Comparison of ENCODE assay signal across 7 mouse cellular contexts in genomic region chr14:34819121-34819918, GRCm38 (mm10). TPM values are rescaled to one million over a fixed set of nuclear protein-coding genes. Genes with fewer than 3 reads are reported as not detected.
DNase-seq lines count a peak whose midpoint lies in the region; ATAC-seq and TF ChIP-seq lines count a peak whose summit lies in the region.

No protein-coding gene starts in this region.

- peak; percentile 79 for ATAC-seq in lung, embryonic 14.5 days (ENCODE audit: insufficient read depth)
- ATAC-seq in embryonic facial prominence, embryonic 12.5 days (ENCODE audit: insufficient number of reproducible peaks, insufficient read depth, low FRiP score, low TSS enrichment) = peak; percentile 78
- ATAC-seq in hindbrain, embryonic 11.5 days (ENCODE audit: low FRiP score) = peak; percentile 85
- ATAC-seq in limb, embryonic 12.5 days (ENCODE audit: insufficient number of reproducible peaks, insufficient read depth, low FRiP score, low TSS enrichment, low read depth) = peak; percentile 73
- peak; percentile 89 for ATAC-seq in neural tube, embryonic 15.5 days (ENCODE audit: low FRiP score)

- WGBS in lung, embryonic 14.5 days = under 1% methylated on average over 64 of the region's 85 CpGs
- WGBS in embryonic facial prominence, embryonic 12.5 days = 1% methylated on average over 62 of the region's 85 CpGs
- under 1% methylated on average over 61 of the region's 85 CpGs for WGBS in hindbrain, embryonic 11.5 days
- 2% methylated on average over 61 of the region's 85 CpGs for WGBS in limb, embryonic 12.5 days
- WGBS in neural tube, embryonic 15.5 days = under 1% methylated on average over 70 of the region's 85 CpGs

- no peaks in the 10 kb centered on the region for H3K36me3 ChIP-seq in lung, embryonic 14.5 days (ENCODE audit: insufficient read depth)
- no peaks in the 10 kb centered on the region for H3K36me3 ChIP-seq in embryonic facial prominence, embryonic 12.5 days
- H3K36me3 ChIP-seq in hindbrain, embryonic 11.5 days (ENCODE audit: control insufficient read depth, insufficient read depth, low read length) = no peaks in the 10 kb centered on the region
- H3K36me3 ChIP-seq in limb, embryonic 12.5 days = no peaks in the 10 kb centered on the region
- H3K36me3 ChIP-seq in neural tube, embryonic 15.5 days = no peaks in the 10 kb centered on the region

- peak overlapping the region; percentile 83 for H3K4me2 ChIP-seq in lung, embryonic 14.5 days
- H3K4me2 ChIP-seq in embryonic facial prominence, embryonic 12.5 days (replicated peaks) = peak overlapping the region; percentile 65
- peak overlapping the region; percentile 93 for H3K4me2 ChIP-seq in hindbrain, embryonic 11.5 days (replicated peaks; ENCODE audit: low read depth, low read length)
- peak overlapping the region; percentile 84 for H3K4me2 ChIP-seq in limb, embryonic 12.5 days
- H3K4me2 ChIP-seq in neural tube, embryonic 15.5 days = peak overlapping the region; percentile 78

- peak overlapping the region; percentile 49 for H3K4me3 ChIP-seq in lung, embryonic 14.5 days (ENCODE audit: low read depth, low read length)
- peak overlapping the region; percentile 56 for H3K4me3 ChIP-seq in embryonic facial prominence, embryonic 12.5 days
- H3K4me3 ChIP-seq in hindbrain, embryonic 11.5 days (ENCODE audit: low read depth, low read length) = peak overlapping the region; percentile 64
- H3K4me3 ChIP-seq in limb, embryonic 12.5 days (replicated peaks) = peak overlapping the region; percentile 53
- peak overlapping the region; percentile 82 for H3K4me3 ChIP-seq in neural tube, embryonic 15.5 days (replicated peaks)

- DNase-seq in lung, embryonic 14.5 days = peak; percentile 62
- DNase-seq in lung, postnatal 10 days = no peak
- peak; percentile 80 for DNase-seq in hindbrain, embryonic 11.5 days (ENCODE audit: low spot score)
- no peak for DNase-seq in c-Kit-positive CD71-positive TER-119-positive erythroid progenitor cells, embryonic 14.5 days (ENCODE audit: low spot score)

- H3K9ac ChIP-seq in lung, embryonic 14.5 days = no peak overlapping the region
- peak overlapping the region; percentile 63 for H3K9ac ChIP-seq in embryonic facial prominence, embryonic 12.5 days
- peak overlapping the region; percentile 69 for H3K9ac ChIP-seq in hindbrain, embryonic 11.5 days (ENCODE audit: low read depth, low read length)
- peak overlapping the region; percentile 35 for H3K9ac ChIP-seq in limb, embryonic 12.5 days (replicated peaks)
- peak overlapping the region; percentile 96 for H3K9ac ChIP-seq in neural tube, embryonic 15.5 days (replicated peaks)

- H3K4me1 ChIP-seq in lung, embryonic 14.5 days (ENCODE audit: insufficient read depth) = no peaks in the 10 kb centered on the region
- peaks cover 22% of the 10 kb centered on the region for H3K4me1 ChIP-seq in embryonic facial prominence, embryonic 12.5 days
- peaks cover 7% of the 10 kb centered on the region for H3K4me1 ChIP-seq in hindbrain, embryonic 11.5 days (replicated peaks; ENCODE audit: control insufficient read depth, insufficient read depth, low read length)
- peaks cover 30% of the 10 kb centered on the region for H3K4me1 ChIP-seq in limb, embryonic 12.5 days (replicated peaks)
- H3K4me1 ChIP-seq in neural tube, embryonic 15.5 days = peaks cover 50% of the 10 kb centered on the region

- peaks cover 80% of the 10 kb centered on the region for H3K27me3 ChIP-seq in lung, embryonic 14.5 days (ENCODE audit: insufficient read depth, low read length)
- H3K27me3 ChIP-seq in embryonic facial prominence, embryonic 12.5 days = peaks cover 93% of the 10 kb centered on the region
- H3K27me3 ChIP-seq in hindbrain, embryonic 11.5 days (ENCODE audit: control insufficient read depth, insufficient read depth, low read length) = peaks cover 69% of the 10 kb centered on the region
- H3K27me3 ChIP-seq in limb, embryonic 12.5 days = peaks cover 99% of the 10 kb centered on the region
- H3K27me3 ChIP-seq in neural tube, embryonic 15.5 days (replicated peaks) = peaks cover 33% of the 10 kb centered on the region

- TF ChIP-seq CTCF in lung, embryonic 14.5 days (IDR thresholded peaks at IDR 0.05; ENCODE audit: low read depth) = no peak

- no peak overlapping the region for H3K27ac ChIP-seq in lung, embryonic 14.5 days (ENCODE audit: low read depth)
- H3K27ac ChIP-seq in embryonic facial prominence, embryonic 12.5 days = no peak overlapping the region
- no peak overlapping the region; the same call in 1 of the 2 replicates for H3K27ac ChIP-seq in hindbrain, embryonic 11.5 days (ENCODE audit: low read depth, low read length)
- no peak overlapping the region for H3K27ac ChIP-seq in limb, embryonic 12.5 days
- H3K27ac ChIP-seq in neural tube, embryonic 15.5 days (replicated peaks) = peak overlapping the region; percentile 90

- no peaks in the 10 kb centered on the region for H3K9me3 ChIP-seq in lung, embryonic 14.5 days (ENCODE audit: low read depth, low read length)
- no peaks in the 10 kb centered on the region for H3K9me3 ChIP-seq in embryonic facial prominence, embryonic 12.5 days
- no peaks in the 10 kb centered on the region for H3K9me3 ChIP-seq in hindbrain, embryonic 11.5 days (ENCODE audit: control insufficient read depth, low read length)
- H3K9me3 ChIP-seq in limb, embryonic 12.5 days = no peaks in the 10 kb centered on the region
- no peaks in the 10 kb centered on the region for H3K9me3 ChIP-seq in neural tube, embryonic 15.5 days (replicated peaks)

RNA-seq across cellular contexts. Expression of gene Grid1, which starts 0.6 kb away (rescaled TPM):
- 0.13 and 0.26 TPM in 2 replicates for polyA plus RNA-seq in lung, embryonic 14.5 days (2014; fragmentation: Nextera tagmentation; extraction: Ambion mirVana)
- 0.65 and 0.71 TPM in 2 replicates for polyA plus RNA-seq in embryonic facial prominence, embryonic 12.5 days (2016; fragmentation: Nextera tagmentation; extraction: Ambion mirVana)
- 0.54 TPM in 2 replicates for polyA plus RNA-seq in hindbrain, embryonic 11.5 days (2014; fragmentation: Nextera tagmentation; extraction: Ambion mirVana)
- 0.24 and 1.00 TPM in 2 replicates for polyA plus RNA-seq in limb, embryonic 12.5 days (2016; fragmentation: Nextera tagmentation; extraction: Ambion mirVana)
- polyA plus RNA-seq in neural tube, embryonic 15.5 days (2015; fragmentation: Nextera tagmentation; extraction: Ambion mirVana) = 7.2 and 8.3 TPM in 2 replicates

Comparison
In these comparisons a context has a peak if more than half of its experiments do, and no peak if none do; other contexts are left out.
1. DNase-seq: peak in lung, embryonic 14.5 days (single experiment) and hindbrain, embryonic 11.5 days (single experiment); none in lung, postnatal 10 days (single experiment) and c-Kit-positive CD71-positive TER-119-positive erythroid progenitor cells, embryonic 14.5 days (single experiment).
2. Peak in every context shown above with its lines, with median percentiles within 50 percentile points of each other: ATAC-seq, H3K4me2 ChIP-seq and H3K4me3 ChIP-seq.